Mouse (Mus musculus) gastrocnemius, postnatal 14 days (tissue): Measurements from ENCODE around the gene Nedd9. TPM values are rescaled to one million over a fixed set of nuclear protein-coding genes. Genes with fewer than 3 reads are reported as not detected.

ENCODE experiments used
- DNase-seq: peaks from one replicate; pipeline ENCODE4 v3.0.0; 2021; ENCODE audit warnings: mixed read lengths
- intact Hi-C: fragments of 180-260 bp; cut with DNase I; formaldehyde crosslinking; loops from one replicate; pipeline ENCODE4 v1.15.1; 2025; ENCODE audit warnings: low total_unique reads
- total RNA-seq, 2 experiments: library from RNA; stranded (reverse); gene quantifications; 2 replicates each; pipeline ENCODE4 v1.2.3; 2021

Gene Nedd9
- total RNA-seq, 2 experiments from 2014 or later, result 9.0 to 11.4 TPM

GRCm38 (mm10) chr13:41358480-41359180 is 128.5 kb downstream of the Nedd9 start:
- DNase-seq, result peak; percentile 92
- intact Hi-C loops, result no loop called here

- intact Hi-C loops, result no loop called here
- DNase-seq, result no peak
These were observed 129.2 kb downstream of the Nedd9 start for GRCm38 (mm10) chr13:41358009-41358408.

- intact Hi-C loops, result no loop called here
- no peak for DNase-seq
These were observed 129.6 kb downstream of the Nedd9 start for GRCm38 (mm10) chr13:41357586-41357985.

GRCm38 (mm10) chr13:41357161-41357560 is 130.0 kb downstream of the Nedd9 start:
- intact Hi-C loops, result no loop called here
- no peak for DNase-seq

- intact Hi-C loops, result no loop called here
- DNase-seq, result no peak
These were observed 131.6 kb downstream of the Nedd9 start for GRCm38 (mm10) chr13:41355552-41355951.

- no peak for DNase-seq
- intact Hi-C loops, result no loop called here
These were observed 132.6 kb downstream of the Nedd9 start for GRCm38 (mm10) chr13:41354591-41354990.

- intact Hi-C loops, result no loop called here
- DNase-seq, result no peak
These were observed 133.5 kb downstream of the Nedd9 start for GRCm38 (mm10) chr13:41353676-41354075.

- DNase-seq, result no peak
These were observed 134.8 kb downstream of the Nedd9 start for GRCm38 (mm10) chr13:41352352-41352751.

GRCm38 (mm10) chr13:41350589-41350988 is 136.6 kb downstream of the Nedd9 start:
- no peak for DNase-seq
- intact Hi-C loops, result no loop called here

More at GRCm38 (mm10) chr13:41352352-41352751, 134.8 kb downstream of the Nedd9 start:
- intact Hi-C loops, result no loop called here

GRCm38 (mm10) chr13:41349770-41350169 is 137.4 kb downstream of the Nedd9 start:
- no peak for DNase-seq
- intact Hi-C loops, result loop anchor here (2.0 kb wide), 1 partner anchor 15 kb away; no protein-coding TSS in a partner anchor

- intact Hi-C loops, result no loop called here
- DNase-seq, result no peak
These were observed 141.4 kb downstream of the Nedd9 start for GRCm38 (mm10) chr13:41345756-41346155.

- intact Hi-C loops, result no loop called here
- no peak for DNase-seq
These were observed 141.9 kb downstream of the Nedd9 start for GRCm38 (mm10) chr13:41345306-41345705.

- intact Hi-C loops, result no loop called here
- DNase-seq, result no peak
These were observed 143.3 kb downstream of the Nedd9 start for GRCm38 (mm10) chr13:41343887-41344266.

GRCm38 (mm10) chr13:41343163-41343886 is 143.8 kb downstream of the Nedd9 start:
- DNase-seq, result no peak
- intact Hi-C loops, result no loop called here

- no peak for DNase-seq
- intact Hi-C loops, result no loop called here
These were observed 145.7 kb downstream of the Nedd9 start for GRCm38 (mm10) chr13:41341422-41341821.

GRCm38 (mm10) chr13:41339653-41340351 is 147.4 kb downstream of the Nedd9 start:
- intact Hi-C loops, result no loop called here
- peak; percentile 22 for DNase-seq

GRCm38 (mm10) chr13:41339195-41339594 is 148.0 kb downstream of the Nedd9 start:
- intact Hi-C loops, result no loop called here
- no peak for DNase-seq

GRCm38 (mm10) chr13:41337407-41337806 is 149.8 kb downstream of the Nedd9 start:
- intact Hi-C loops, result no loop called here
- DNase-seq, result no peak

- peak; percentile 62 for DNase-seq
- intact Hi-C loops, result no loop called here
These were observed 150.9 kb downstream of the Nedd9 start for GRCm38 (mm10) chr13:41336260-41336659.

GRCm38 (mm10) chr13:41335767-41336166 is 151.4 kb downstream of the Nedd9 start:
- DNase-seq, result no peak
- intact Hi-C loops, result loop anchor here (2.0 kb wide), 1 partner anchor 13 kb away; no protein-coding TSS in a partner anchor
